Mouse (Mus musculus) kidney, adult 8-10 months (tissue): ENCODE measurements at regions not wholly inside any gene's neighbourhood (a gene's known extent, or its start where the extent isn't known, plus 50 kb on each side); places are given as distances from the start of the nearest gene placed in this dataset.

Source experiments
- DNase-seq, 2 experiments: peaks; one replicate each; pipeline ENCODE4 v3.0.0; 2022

DNA sequence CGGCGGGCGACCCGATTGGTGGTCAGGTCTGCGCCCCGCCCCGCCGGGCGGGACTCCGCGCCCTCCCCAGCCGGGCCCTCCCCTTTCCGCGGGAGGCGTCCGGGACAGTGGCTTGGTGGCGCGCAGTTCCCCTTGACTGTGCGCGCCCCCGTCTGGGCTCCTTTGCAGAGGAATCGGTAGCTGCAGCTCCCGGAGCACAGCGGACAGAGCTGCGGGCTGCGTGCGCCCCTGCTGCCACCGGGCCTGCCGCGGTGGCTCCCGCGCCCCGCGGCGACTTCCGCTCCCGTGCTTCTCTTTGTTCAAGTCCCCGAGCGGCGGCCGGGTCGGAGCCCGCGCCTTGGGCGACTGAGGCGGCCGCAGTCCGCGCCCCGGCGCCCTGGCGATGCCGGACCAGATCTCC is 566.6 kb upstream of the Gm21863 start:
- DNase-seq = peak; percentile 8 to 31
